Mouse (Mus musculus) heart, embryonic 14.5 days (tissue): ENCODE data around the gene Cep19. TPM values are rescaled to one million over a fixed set of nuclear protein-coding genes. Genes with fewer than 3 reads are reported as not detected.

Experiments used
- ATAC-seq: fragments of 200-750 bp; cut with Nextera tagmentation; 2 replicates; pipeline ENCODE4 v1.8.0; 2017; ENCODE audit warnings: low read depth, moderate TSS enrichment; ENCODE audit not compliant: insufficient number of reproducible peaks, insufficient read depth, low FRiP score
- H3K27ac ChIP-seq, 2 experiments: fragments of 200-500 bp in 1 of 2; fragments of 300-500 bp in 1 of 2; sonication (generic) in 1 of 2; replicated peaks in 1 of 2; 2 replicates each; pipeline ENCODE4 v1.5.1; 2012 to 2014; ENCODE audit warnings: low read depth in 2 of 2, low read length in 2 of 2, control low read depth in 1 of 2, mild to moderate bottlenecking in 1 of 2, mixed read lengths in 1 of 2; ENCODE audit not compliant: control insufficient read depth in 1 of 2, insufficient read depth in 1 of 2
- H3K27me3 ChIP-seq: fragments of 300-500 bp; sonication (generic); 2 replicates; pipeline ENCODE4 v1.6.1; 2014; ENCODE audit warnings: mild to moderate bottlenecking, low read length, control low read depth; ENCODE audit not compliant: control insufficient read depth, insufficient read depth
- H3K36me3 ChIP-seq: fragments of 300-500 bp; sonication (generic); 2 replicates; pipeline ENCODE4 v1.6.1; 2014; ENCODE audit warnings: mild to moderate bottlenecking, control low read depth, low read length, mixed read lengths; ENCODE audit not compliant: control insufficient read depth, insufficient read depth
- H3K4me1 ChIP-seq, 2 experiments: fragments of 200-500 bp in 1 of 2; fragments of 300-500 bp in 1 of 2; sonication (generic) in 1 of 2; 2 replicates each; pipeline ENCODE4 v1.6.1; 2012 to 2014; ENCODE audit warnings: low read length in 2 of 2, control low read depth in 1 of 2, mixed read lengths in 1 of 2; ENCODE audit not compliant: control insufficient read depth in 2 of 2, insufficient read depth in 2 of 2
- H3K4me2 ChIP-seq: fragments of 300-500 bp; sonication (generic); 2 replicates; pipeline ENCODE4 v1.6.1; 2014; ENCODE audit warnings: mild to moderate bottlenecking, low read length
- H3K4me3 ChIP-seq, 2 experiments: fragments of 200-500 bp in 1 of 2; fragments of 300-500 bp in 1 of 2; sonication (generic) in 1 of 2; 2 replicates each; pipeline ENCODE4 v1.5.1; 2012 to 2014; ENCODE audit warnings: low read length in 2 of 2, mild to moderate bottlenecking in 2 of 2, control low read depth in 1 of 2, low read depth in 1 of 2, moderate library complexity in 1 of 2; ENCODE audit not compliant: control insufficient read depth in 1 of 2, insufficient read depth in 1 of 2
- H3K9ac ChIP-seq: fragments of 300-500 bp; sonication (generic); 2 replicates; pipeline ENCODE4 v1.6.1; 2014; ENCODE audit warnings: mild to moderate bottlenecking, low read length
- H3K9me3 ChIP-seq: fragments of 300-500 bp; sonication (generic); 2 replicates; pipeline ENCODE4 v1.6.1; 2016; ENCODE audit warnings: low read length, control low read depth; ENCODE audit not compliant: control insufficient read depth
- WGBS: fragments of 180-500 bp; shearing (Covaris S2); extraction: QIAGEN DNeasy Blood & Tissue Kit; methylation state at CpG from one replicate; pipeline ENCODE4 v1.1.7; 2014; 5-methylcytosine and 5-hydroxymethylcytosine counted together
- polyA plus RNA-seq: library from polyadenylated mRNA; unstranded; fragments of >200 nt; fragmentation: Nextera tagmentation; extraction: Ambion mirVana; gene quantifications from 2 replicates; pipeline ENCODE4 v1.2.1, GENCODE M21; 2014

Cep19 gene
- polyA plus RNA-seq, 1 experiment from 2014 or later: 25.0 TPM

DNA sequence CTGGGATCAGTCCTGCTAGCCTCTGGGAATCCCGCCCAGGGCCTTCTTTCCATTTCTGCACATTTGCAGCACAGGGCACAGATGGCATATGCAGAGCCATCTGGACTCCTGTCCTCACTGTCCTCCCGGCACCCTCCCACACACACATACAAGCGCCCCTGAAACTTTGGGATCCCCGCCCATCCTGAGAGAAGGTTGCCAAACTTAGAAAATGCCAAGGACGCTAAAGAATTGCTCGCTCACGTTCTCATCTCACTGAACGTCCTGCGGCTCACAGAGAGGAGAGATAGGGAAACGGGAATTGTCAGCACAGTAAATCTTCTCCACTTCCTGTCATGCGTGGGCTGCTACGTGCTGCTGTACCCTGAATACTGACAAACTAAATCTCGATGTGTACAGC, 54.8 kb downstream of the Cep19 start:
- Histone ChIP-seq H3K4me2 (no peak overlapping the region), H3K9ac (peak overlapping the region; percentile 3; the same call in 1 of the 2 replicates), H3K36me3 (no peaks in the 10 kb centered on the region), H3K9me3 (no peaks in the 10 kb centered on the region), H3K27me3 (no peaks in the 10 kb centered on the region), H3K27ac (no peak overlapping the region), H3K4me3 (no peak overlapping the region), H3K4me1 (no peaks in the 10 kb centered on the region)
- no peak for ATAC-seq
- WGBS: 41% methylated on average over 13 of the region's 13 CpGs

DNA sequence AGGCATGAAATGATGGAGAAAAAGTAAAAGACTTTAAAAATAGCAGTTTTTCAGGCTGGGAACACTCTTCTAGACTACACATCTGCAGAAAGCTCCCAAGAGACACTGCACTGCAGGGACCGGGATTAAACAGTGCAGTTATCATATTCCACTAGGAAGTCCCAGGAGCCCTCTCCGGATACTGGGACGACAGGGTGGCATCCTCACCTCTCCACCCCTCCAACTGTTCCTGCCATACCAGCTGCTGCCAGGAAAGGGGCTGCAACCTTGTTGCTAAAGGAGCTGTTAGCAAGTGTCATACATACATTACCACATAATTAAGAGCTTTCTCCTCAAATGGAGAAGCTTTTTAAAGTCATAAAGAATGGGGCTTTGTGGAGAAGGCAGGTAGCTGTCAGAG, 57.1 kb downstream of the Cep19 start:
- 42% methylated on average over 3 of the region's 3 CpGs for WGBS

DNA sequence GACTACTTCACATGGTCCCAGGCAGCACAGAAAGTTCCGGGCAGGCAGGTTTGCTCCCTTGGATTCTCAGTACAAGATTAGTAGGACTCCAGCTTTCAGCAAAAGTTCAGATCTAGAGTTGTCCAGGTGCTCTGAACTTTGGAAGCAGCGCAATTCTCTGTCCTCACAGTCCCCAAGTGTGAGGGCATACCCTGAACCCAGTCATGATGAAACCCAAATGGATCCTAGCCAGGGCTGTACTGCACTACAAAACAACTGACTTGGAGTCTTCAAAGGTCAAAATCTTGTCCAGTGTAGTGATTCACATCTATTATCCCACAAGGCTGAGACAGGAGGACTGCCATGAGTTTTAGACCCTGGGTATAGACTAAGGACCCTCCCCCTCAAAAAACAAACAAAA, 57.8 kb downstream of the Cep19 start:
- H3K36me3 ChIP-seq: no peaks in the 10 kb centered on the region
- H3K9me3 ChIP-seq: no peaks in the 10 kb centered on the region
- ATAC-seq: no peak
- WGBS: 75% methylated on average over 2 of the region's 2 CpGs
- H3K4me3 ChIP-seq: no peak overlapping the region
- no peak overlapping the region for H3K27ac ChIP-seq
- H3K9ac ChIP-seq: no peak overlapping the region
- no peaks in the 10 kb centered on the region for H3K27me3 ChIP-seq
- H3K4me2 ChIP-seq: no peak overlapping the region
- H3K4me1 ChIP-seq: peaks cover 5 to 9% of the 10 kb centered on the region in 2 experiments; a peak in 3 of 4 replicates

More for the DNA sequence above, 57.1 kb downstream of the Cep19 start:
- no peak overlapping the region for H3K4me2 ChIP-seq
- H3K36me3 ChIP-seq: no peaks in the 10 kb centered on the region
- no peak overlapping the region for H3K27ac ChIP-seq
- no peaks in the 10 kb centered on the region for H3K9me3 ChIP-seq
- H3K4me1 ChIP-seq: peaks cover 5 to 9% of the 10 kb centered on the region in 2 experiments; a peak in 3 of 4 replicates
- no peaks in the 10 kb centered on the region for H3K27me3 ChIP-seq
- H3K9ac ChIP-seq: no peak overlapping the region
- no peak overlapping the region for H3K4me3 ChIP-seq
- no peak for ATAC-seq

Other genes with a start within 250 kb of the Cep19 start
- not detected in 2 replicates for gene Meltf, start 221.0 kb upstream of the Cep19 start, polyA plus RNA-seq
- gene Pigz, start 165.9 kb upstream of the Cep19 start, polyA plus RNA-seq: 0.12 and 0.47 TPM in 2 replicates
- 131 and 132 TPM in 2 replicates for gene 0610012G03Rik, start 151.3 kb upstream of the Cep19 start, polyA plus RNA-seq
- 67.1 and 69.9 TPM in 2 replicates for gene Ncbp2, start 151.3 kb upstream of the Cep19 start, polyA plus RNA-seq
- gene Senp5, start 96.5 kb upstream of the Cep19 start, polyA plus RNA-seq: 6.7 and 6.9 TPM in 2 replicates
- gene Pak2, start 20.5 kb upstream of the Cep19 start, polyA plus RNA-seq: 23.5 and 26.2 TPM in 2 replicates
- 74.4 and 91.6 TPM in 2 replicates for gene Pigx, start 60 bp upstream of the Cep19 start, polyA plus RNA-seq
- 7.4 and 8.7 TPM in 2 replicates for gene Nrros, start 65.8 kb downstream of the Cep19 start, polyA plus RNA-seq
- gene Bex6, start 80.0 kb downstream of the Cep19 start, polyA plus RNA-seq: not detected in 2 replicates
- gene Fbxo45, start 147.4 kb downstream of the Cep19 start, polyA plus RNA-seq: 12.9 and 13.0 TPM in 2 replicates
- 10.9 and 11.5 TPM in 2 replicates for gene Wdr53, start 147.4 kb downstream of the Cep19 start, polyA plus RNA-seq
- 0.14 TPM in 1 of 2 replicates, not detected in the other for gene Smco1, start 171.7 kb downstream of the Cep19 start, polyA plus RNA-seq
- 18.1 and 18.8 TPM in 2 replicates for gene Rnf168, start 177.7 kb downstream of the Cep19 start, polyA plus RNA-seq
- gene Ubxn7, start 232.5 kb downstream of the Cep19 start, polyA plus RNA-seq: 19.4 and 21.8 TPM in 2 replicates